Mouse (Mus musculus): ENCODE results near the gene Mcm9. TPM values are rescaled to one million over a fixed set of nuclear protein-coding genes. Genes with fewer than 3 reads are reported as not detected.

Mcm9 gene
- polyA plus RNA-seq, 1 experiment from 2014 or later, result 8.0 TPM

DNA sequence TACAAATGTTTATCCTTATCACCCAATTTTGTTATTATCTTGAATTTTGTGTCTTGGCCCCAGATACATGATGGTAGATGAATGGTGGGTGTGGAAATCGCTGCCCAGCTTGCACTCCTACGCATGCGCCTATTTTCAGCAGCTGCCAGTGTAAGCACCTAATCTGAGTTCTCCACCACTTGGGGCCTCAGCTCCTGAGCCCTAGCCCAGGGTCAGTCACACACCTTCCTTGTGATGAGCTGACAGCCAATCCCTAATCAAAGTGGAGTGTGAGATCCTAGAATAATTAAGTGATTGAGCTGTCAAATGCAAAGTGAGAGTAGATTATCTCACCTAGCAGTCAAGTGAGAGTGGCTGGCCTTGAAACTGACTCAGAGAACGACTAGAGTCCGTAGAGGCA lies 97.9 kb downstream of the Mcm9 start:
- H3K4me1 ChIP-seq (ENCODE audit: control insufficient read depth, insufficient read depth, low read length), result no peaks in the 10 kb centered on the region
- no peak overlapping the region for H3K27ac ChIP-seq (ENCODE audit: low read depth, low read length)
- no peaks in the 10 kb centered on the region for H3K36me3 ChIP-seq (ENCODE audit: control insufficient read depth, insufficient read depth, low read length)
- H3K9ac ChIP-seq (replicated peaks; ENCODE audit: low read depth, low read length), result no peak overlapping the region
- H3K4me3 ChIP-seq (ENCODE audit: low read depth, low read length), result no peak overlapping the region
- no peak overlapping the region for H3K4me2 ChIP-seq (ENCODE audit: low read depth, low read length)
- WGBS, result 89% methylated on average over 5 of the region's 5 CpGs
- ATAC-seq (ENCODE audit: low read depth), result no peak
- H3K27me3 ChIP-seq (ENCODE audit: control insufficient read depth, insufficient read depth, low read length), result no peaks in the 10 kb centered on the region
- H3K9me3 ChIP-seq (ENCODE audit: control insufficient read depth, low read length), result no peaks in the 10 kb centered on the region

DNA sequence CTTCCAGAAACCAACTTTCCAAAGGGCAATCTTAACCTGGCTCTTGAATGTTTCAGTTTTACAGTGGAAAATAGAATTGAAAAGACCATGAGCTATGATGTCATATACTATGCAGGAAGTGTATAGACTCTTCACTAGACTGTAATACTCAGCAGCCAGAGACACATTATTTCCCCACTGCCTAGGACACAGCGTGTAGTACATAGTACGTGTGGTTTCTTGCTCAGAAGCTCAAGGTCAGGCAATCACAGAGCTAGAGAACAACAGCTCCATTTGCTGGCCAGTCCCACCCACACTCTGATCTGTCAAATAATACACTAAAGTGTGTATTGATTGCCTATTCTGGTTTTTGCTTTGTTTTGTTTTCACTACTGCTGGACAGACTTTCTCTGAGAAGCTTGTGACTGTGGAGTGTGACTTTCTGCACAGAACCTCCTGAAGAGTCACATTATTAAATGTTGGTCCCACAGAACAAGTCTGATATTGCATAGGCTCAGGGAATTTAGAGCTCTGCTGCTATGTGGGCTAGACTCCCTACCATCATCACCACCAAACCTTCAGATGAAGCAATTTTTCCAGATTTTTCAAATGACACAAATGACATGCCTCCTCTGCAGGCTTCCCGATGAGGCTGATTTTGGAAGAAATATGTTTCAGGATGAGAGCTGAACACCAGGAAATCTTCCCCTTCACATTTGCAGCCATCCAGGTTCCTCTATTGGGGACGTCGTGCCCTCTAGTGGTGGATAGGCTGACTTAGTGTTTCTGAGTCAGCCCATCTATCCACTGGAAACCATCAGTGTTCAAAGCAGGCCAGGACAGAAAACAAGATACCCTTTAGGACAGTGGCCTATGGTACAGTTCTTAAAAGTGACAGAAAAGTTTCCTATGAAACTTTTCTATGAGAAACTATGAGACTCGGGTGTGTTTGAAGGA lies 102.1 kb downstream of the Mcm9 start:
- Histone ChIP-seq H3K9ac (replicated peaks; ENCODE audit: low read depth, low read length) (no peak overlapping the region), H3K4me3 (ENCODE audit: low read depth, low read length) (no peak overlapping the region), H3K4me1 (ENCODE audit: control insufficient read depth, insufficient read depth, low read length) (no peaks in the 10 kb centered on the region), H3K36me3 (ENCODE audit: control insufficient read depth, insufficient read depth, low read length) (no peaks in the 10 kb centered on the region), H3K9me3 (ENCODE audit: control insufficient read depth, low read length) (no peaks in the 10 kb centered on the region), H3K4me2 (ENCODE audit: low read depth, low read length) (no peak overlapping the region), H3K27me3 (ENCODE audit: control insufficient read depth, insufficient read depth, low read length) (no peaks in the 10 kb centered on the region), H3K27ac (ENCODE audit: low read depth, low read length) (no peak overlapping the region)
- WGBS, result 30% methylated on average over 6 of the region's 6 CpGs
- peak; percentile 84; the same call in 1 of the 2 replicates for ATAC-seq (ENCODE audit: low read depth)

DNA sequence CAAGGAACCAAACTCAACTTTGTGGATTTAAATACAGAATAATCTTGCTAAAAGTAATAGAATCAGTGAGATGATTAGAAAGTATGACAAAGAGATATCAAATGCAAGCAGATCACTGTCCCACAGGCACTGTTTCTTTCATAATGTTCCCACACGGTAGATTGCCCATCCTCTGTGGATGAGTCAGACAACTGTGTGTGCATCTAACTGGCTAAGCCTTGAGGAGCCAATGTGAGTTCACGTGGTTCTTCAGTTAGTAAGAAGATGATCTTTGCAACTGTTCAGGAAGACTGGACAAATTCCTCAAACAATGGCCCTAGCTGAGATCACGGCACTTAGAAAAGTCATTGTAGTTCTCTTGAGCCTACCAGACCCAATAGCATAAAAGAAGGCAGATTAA lies 102.9 kb downstream of the Mcm9 start:
- Histone ChIP-seq H3K27me3 (ENCODE audit: control insufficient read depth, insufficient read depth, low read length) (no peaks in the 10 kb centered on the region), H3K4me2 (ENCODE audit: low read depth, low read length) (no peak overlapping the region), H3K9ac (replicated peaks; ENCODE audit: low read depth, low read length) (no peak overlapping the region), H3K4me3 (ENCODE audit: low read depth, low read length) (no peak overlapping the region), H3K27ac (ENCODE audit: low read depth, low read length) (no peak overlapping the region), H3K4me1 (ENCODE audit: control insufficient read depth, insufficient read depth, low read length) (no peaks in the 10 kb centered on the region), H3K9me3 (ENCODE audit: control insufficient read depth, low read length) (no peaks in the 10 kb centered on the region), H3K36me3 (ENCODE audit: control insufficient read depth, insufficient read depth, low read length) (no peaks in the 10 kb centered on the region)
- 93% methylated on average over 3 of the region's 3 CpGs for WGBS
- ATAC-seq (ENCODE audit: low read depth), result no peak

DNA sequence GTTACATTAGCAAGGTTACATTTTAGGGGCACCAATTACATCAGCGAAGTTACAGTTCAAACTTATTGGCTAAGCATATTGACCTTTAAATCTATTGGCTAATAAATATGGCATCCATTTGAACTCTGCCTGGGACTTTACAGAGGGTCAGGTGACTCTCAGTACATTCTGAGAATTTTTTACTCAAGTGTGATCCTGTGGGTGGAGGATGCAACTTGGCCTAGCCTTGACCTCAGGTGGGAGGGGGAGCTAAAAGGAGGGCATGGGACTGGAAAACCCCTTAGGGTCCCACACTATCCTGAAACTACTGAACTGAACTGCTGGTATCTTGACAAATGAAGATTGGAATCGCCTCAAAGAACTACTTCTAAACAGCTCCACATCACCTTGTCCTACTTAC lies 103.9 kb downstream of the Mcm9 start:
- no peaks in the 10 kb centered on the region for H3K36me3 ChIP-seq (ENCODE audit: control insufficient read depth, insufficient read depth, low read length)
- H3K9me3 ChIP-seq (ENCODE audit: control insufficient read depth, low read length), result no peaks in the 10 kb centered on the region
- H3K4me1 ChIP-seq (ENCODE audit: control insufficient read depth, insufficient read depth, low read length), result no peaks in the 10 kb centered on the region
- H3K27ac ChIP-seq (ENCODE audit: low read depth, low read length), result no peak overlapping the region
- H3K27me3 ChIP-seq (ENCODE audit: control insufficient read depth, insufficient read depth, low read length), result no peaks in the 10 kb centered on the region
- ATAC-seq (ENCODE audit: low read depth), result no peak
- H3K4me2 ChIP-seq (ENCODE audit: low read depth, low read length), result no peak overlapping the region
- H3K4me3 ChIP-seq (ENCODE audit: low read depth, low read length), result no peak overlapping the region
- H3K9ac ChIP-seq (replicated peaks; ENCODE audit: low read depth, low read length), result no peak overlapping the region
- WGBS, result 94% methylated on average over 2 of the region's 2 CpGs

DNA sequence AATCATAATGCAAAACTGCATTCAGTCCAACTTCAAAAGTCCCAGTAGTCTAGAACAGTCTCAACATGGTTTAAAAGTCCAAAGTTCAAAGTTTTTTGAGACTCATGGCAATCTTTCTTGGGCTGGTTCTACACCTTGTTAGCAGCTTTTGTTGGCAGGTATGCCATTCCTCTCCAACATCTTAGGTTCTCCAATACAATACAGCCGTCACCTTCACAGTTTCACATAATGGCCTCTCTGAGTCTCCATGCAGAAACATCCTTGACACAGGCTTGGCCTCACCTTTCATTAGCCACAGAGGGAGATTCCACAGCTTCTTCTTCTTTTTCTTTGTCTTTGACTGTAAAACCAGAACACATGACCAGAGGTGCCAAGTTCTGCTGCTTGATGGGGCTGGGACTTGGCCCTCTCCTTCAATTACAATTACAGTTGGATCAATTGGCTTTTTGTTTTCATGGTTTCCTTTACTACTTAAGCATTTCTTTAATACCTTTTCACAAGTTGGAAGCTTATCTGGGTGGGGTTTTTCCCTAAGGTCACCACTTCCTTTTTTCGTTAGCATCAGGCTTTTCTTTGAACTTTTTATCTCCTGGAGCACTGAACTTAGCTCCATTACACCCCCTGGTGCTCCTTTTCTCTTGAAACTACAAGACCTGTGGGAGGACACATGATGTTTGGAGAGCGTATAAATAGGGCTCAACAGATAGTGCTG lies 104.8 kb downstream of the Mcm9 start:
- Histone ChIP-seq H3K4me2 (ENCODE audit: low read depth, low read length) (no peak overlapping the region), H3K4me1 (ENCODE audit: control insufficient read depth, insufficient read depth, low read length) (no peaks in the 10 kb centered on the region), H3K9ac (replicated peaks; ENCODE audit: low read depth, low read length) (no peak overlapping the region), H3K9me3 (ENCODE audit: control insufficient read depth, low read length) (no peaks in the 10 kb centered on the region), H3K4me3 (ENCODE audit: low read depth, low read length) (no peak overlapping the region), H3K36me3 (ENCODE audit: control insufficient read depth, insufficient read depth, low read length) (no peaks in the 10 kb centered on the region), H3K27ac (ENCODE audit: low read depth, low read length) (no peak overlapping the region), H3K27me3 (ENCODE audit: control insufficient read depth, insufficient read depth, low read length) (no peaks in the 10 kb centered on the region)
- ATAC-seq (ENCODE audit: low read depth), result no peak
- 89% methylated on average over 3 of the region's 3 CpGs for WGBS

DNA sequence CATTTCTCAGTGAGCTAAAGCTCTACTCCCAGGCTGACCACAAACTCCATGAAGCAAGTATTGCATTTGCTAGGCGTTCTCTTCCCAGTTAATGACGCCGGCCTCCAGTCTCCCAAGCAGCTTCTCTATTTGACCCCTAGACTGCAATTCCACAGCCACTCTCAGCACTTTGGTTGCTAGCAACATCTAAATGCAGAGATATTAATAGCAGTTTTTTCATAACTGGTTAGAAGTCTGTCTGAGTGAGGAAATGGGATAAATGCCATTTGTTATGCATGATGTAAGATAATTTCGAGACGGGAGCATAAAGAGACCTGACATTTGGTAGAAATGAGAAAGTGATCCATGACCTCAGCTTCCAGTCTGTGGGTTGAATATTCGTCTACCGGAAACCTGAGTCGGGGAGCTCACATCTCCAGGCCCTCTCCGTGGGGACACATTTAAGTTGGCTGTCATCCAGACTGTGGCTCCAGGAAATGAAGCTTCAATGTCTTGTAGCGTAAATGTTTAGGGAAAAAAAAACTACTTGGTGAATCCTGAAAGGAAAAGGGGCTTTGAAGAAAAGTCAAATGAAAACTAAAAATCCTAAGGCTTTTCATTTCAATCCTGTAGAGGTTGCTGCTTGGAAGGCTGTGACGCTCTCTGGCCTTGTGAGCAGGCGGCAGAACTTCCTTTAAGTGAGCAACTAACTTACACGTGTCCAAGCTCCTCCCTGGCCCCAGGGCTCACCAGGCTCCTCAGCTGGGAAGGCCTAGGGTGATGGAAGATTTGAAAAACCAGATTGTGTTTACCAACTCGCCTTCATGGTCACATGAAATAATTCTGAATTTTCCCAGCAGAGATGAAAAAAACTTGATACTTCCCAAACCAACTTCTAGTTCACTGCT lies 110.9 kb downstream of the Mcm9 start:
- no peak overlapping the region for H3K4me3 ChIP-seq (ENCODE audit: low read depth, low read length)
- peak; percentile 45; the same call in 1 of the 2 replicates for ATAC-seq (ENCODE audit: low read depth)
- H3K4me2 ChIP-seq (ENCODE audit: low read depth, low read length), result no peak overlapping the region
- H3K36me3 ChIP-seq (ENCODE audit: control insufficient read depth, insufficient read depth, low read length), result no peaks in the 10 kb centered on the region
- peaks cover 8% of the 10 kb centered on the region; the same call in 1 of the 2 replicates for H3K4me1 ChIP-seq (ENCODE audit: control insufficient read depth, insufficient read depth, low read length)
- no peaks in the 10 kb centered on the region for H3K9me3 ChIP-seq (ENCODE audit: control insufficient read depth, low read length)
- H3K27me3 ChIP-seq (ENCODE audit: control insufficient read depth, insufficient read depth, low read length), result no peaks in the 10 kb centered on the region
- 53% methylated on average over 14 of the region's 14 CpGs for WGBS
- H3K27ac ChIP-seq (ENCODE audit: low read depth, low read length), result peak overlapping the region; percentile 55; the same call in 1 of the 2 replicates
- H3K9ac ChIP-seq (replicated peaks; ENCODE audit: low read depth, low read length), result no peak overlapping the region

DNA sequence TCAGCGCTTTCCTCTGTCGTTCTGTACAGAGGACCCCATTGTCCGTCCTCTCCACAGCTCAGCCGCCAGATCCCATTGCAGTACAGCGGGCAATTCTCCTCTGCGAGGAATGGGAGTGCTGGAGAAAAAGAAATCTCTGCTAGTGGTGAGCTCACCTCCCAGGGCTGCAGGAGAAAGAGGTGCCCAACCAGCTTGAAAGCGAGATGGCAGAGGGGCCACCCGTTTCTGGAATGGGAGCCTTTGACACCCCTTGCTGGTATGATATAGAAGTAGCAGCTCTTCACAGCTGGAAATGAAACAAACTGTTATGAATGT lies 111.7 kb downstream of the Mcm9 start:
- Histone ChIP-seq H3K4me3 (ENCODE audit: low read depth, low read length) (no peak overlapping the region), H3K9ac (replicated peaks; ENCODE audit: low read depth, low read length) (no peak overlapping the region), H3K9me3 (ENCODE audit: control insufficient read depth, low read length) (no peaks in the 10 kb centered on the region), H3K27me3 (ENCODE audit: control insufficient read depth, insufficient read depth, low read length) (no peaks in the 10 kb centered on the region), H3K4me2 (ENCODE audit: low read depth, low read length) (no peak overlapping the region), H3K27ac (ENCODE audit: low read depth, low read length) (peak overlapping the region; percentile 55), H3K36me3 (ENCODE audit: control insufficient read depth, insufficient read depth, low read length) (no peaks in the 10 kb centered on the region), H3K4me1 (ENCODE audit: control insufficient read depth, insufficient read depth, low read length) (peaks cover 8% of the 10 kb centered on the region; the same call in 1 of the 2 replicates)
- 46% methylated on average over 8 of the region's 8 CpGs for WGBS
- ATAC-seq (ENCODE audit: low read depth), result 0 out of 2 replicates have a peak, but pooled peaks have one; percentile 44

DNA sequence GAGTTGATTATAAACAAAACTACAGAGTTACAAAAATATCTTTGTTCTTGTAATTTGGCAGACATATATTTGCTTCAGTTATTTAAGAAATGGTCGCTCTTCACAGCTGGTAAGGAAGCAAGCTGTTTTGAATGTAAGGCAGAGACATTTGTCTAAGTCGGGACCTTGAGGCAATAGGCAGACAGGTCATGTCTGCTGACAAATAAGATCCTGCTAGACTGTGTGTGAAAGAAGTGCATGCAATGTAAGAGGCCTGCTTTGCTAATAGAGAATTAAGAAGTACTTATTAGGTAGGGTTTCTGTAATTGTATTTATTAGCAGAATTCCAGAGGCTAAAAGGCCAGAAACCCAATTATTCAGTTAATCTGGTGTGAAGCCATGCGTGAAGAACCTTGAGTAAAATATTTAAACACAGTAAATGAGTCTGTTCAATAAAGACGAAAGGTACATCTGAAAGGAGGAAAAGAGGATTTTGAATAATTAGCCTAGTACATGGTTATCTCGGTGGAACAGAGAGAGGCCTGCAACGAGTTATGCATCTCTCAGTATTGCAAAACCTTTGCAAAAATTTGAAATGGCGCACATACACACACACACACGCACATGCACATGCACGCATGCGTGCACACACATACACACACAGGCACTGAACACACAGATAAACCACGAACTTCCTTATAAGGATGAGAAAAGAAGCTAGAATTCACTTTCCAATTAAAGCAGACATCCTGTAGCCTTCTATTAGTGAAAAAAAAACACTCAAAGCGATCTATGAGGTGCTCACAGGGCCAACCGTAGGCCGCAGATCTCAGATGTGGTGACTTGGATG lies 112.3 kb downstream of the Mcm9 start:
- Histone ChIP-seq H3K9ac (replicated peaks; ENCODE audit: low read depth, low read length) (no peak overlapping the region), H3K4me1 (ENCODE audit: control insufficient read depth, insufficient read depth, low read length) (peaks cover 8% of the 10 kb centered on the region; the same call in 1 of the 2 replicates), H3K36me3 (ENCODE audit: control insufficient read depth, insufficient read depth, low read length) (no peaks in the 10 kb centered on the region), H3K27me3 (ENCODE audit: control insufficient read depth, insufficient read depth, low read length) (no peaks in the 10 kb centered on the region), H3K9me3 (ENCODE audit: control insufficient read depth, low read length) (no peaks in the 10 kb centered on the region), H3K27ac (ENCODE audit: low read depth, low read length) (peak overlapping the region; percentile 55), H3K4me3 (ENCODE audit: low read depth, low read length) (no peak overlapping the region), H3K4me2 (ENCODE audit: low read depth, low read length) (no peak overlapping the region)
- 76% methylated on average over 14 of the region's 14 CpGs for WGBS
- no peak for ATAC-seq (ENCODE audit: low read depth)
